Mouse (Mus musculus): ENCODE data around the gene Krtap10-10. TPM values are rescaled to one million over a fixed set of nuclear protein-coding genes. Genes with fewer than 3 reads are reported as not detected.

Krtap10-10 gene
- polyA plus RNA-seq, 1 experiment from 2014 or later: not detected

- Histone ChIP-seq H3K4me2 (no peak within 1 kb of the TSS), H3K4me3 (ENCODE audit: low read depth, low read length) (no peak within 1 kb of the TSS), H3K9me3 (ENCODE audit: control insufficient read depth, low read length) (no peaks in the 10 kb centered on the region), H3K9ac (ENCODE audit: low read depth, low read length) (no peak within 1 kb of the TSS), H3K27ac (ENCODE audit: low read depth, low read length) (no peak within 1 kb of the TSS), H3K36me3 (ENCODE audit: control insufficient read depth, insufficient read depth, low read length) (no peaks in the 10 kb centered on the region), H3K27me3 (replicated peaks; ENCODE audit: control insufficient read depth, insufficient read depth, low read length) (no peaks in the 10 kb centered on the region), H3K4me1 (replicated peaks; ENCODE audit: control insufficient read depth, insufficient read depth, low read length) (no peaks in the 10 kb centered on the region)
- no peak for ATAC-seq (replicated peaks; ENCODE audit: low FRiP score)
- DNase-seq (ENCODE audit: low spot score): no peak
- 38% methylated on average over 4 of the region's 4 CpGs for WGBS
Observed at GRCm38 (mm10) chr10:77814382-77814781, 21.4 kb upstream of the Krtap10-10 start, which contains the start of gene Gm2696. Gm2696 (plus strand) TSS chr10:77814682.

- Histone ChIP-seq H3K9ac (ENCODE audit: low read depth, low read length) (no peak overlapping the region), H3K4me3 (ENCODE audit: low read depth, low read length) (no peak overlapping the region), H3K4me1 (replicated peaks; ENCODE audit: control insufficient read depth, insufficient read depth, low read length) (no peaks in the 10 kb centered on the region), H3K27ac (ENCODE audit: low read depth, low read length) (no peak overlapping the region), H3K27me3 (replicated peaks; ENCODE audit: control insufficient read depth, insufficient read depth, low read length) (no peaks in the 10 kb centered on the region), H3K9me3 (ENCODE audit: control insufficient read depth, low read length) (no peaks in the 10 kb centered on the region), H3K4me2 (no peak overlapping the region), H3K36me3 (ENCODE audit: control insufficient read depth, insufficient read depth, low read length) (no peaks in the 10 kb centered on the region)
- ATAC-seq (replicated peaks; ENCODE audit: low FRiP score) (no peak), DNase-seq (ENCODE audit: low spot score) (no peak)
- WGBS: 23% methylated on average over 5 of the region's 5 CpGs
Observed at GRCm38 (mm10) chr10:77815514-77815913, 20.2 kb upstream of the Krtap10-10 start.

DNA sequence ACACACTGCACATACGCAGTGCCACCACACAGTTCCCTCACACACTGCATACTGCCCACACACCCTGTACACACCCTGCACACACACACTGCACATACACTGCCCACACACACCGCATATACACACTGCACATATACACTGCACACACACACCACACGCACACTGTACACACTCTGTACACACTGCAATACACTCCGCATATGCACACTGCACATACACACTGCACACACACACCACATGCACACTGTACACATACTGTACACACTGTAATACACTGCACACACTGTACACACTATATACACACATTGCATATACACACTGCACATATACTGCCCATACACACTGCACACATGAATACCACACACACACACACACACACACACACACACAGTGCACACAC, 17.2 kb upstream of the Krtap10-10 start:
- DNase-seq (ENCODE audit: low spot score): no peak
- H3K4me1 ChIP-seq (replicated peaks; ENCODE audit: control insufficient read depth, insufficient read depth, low read length): no peaks in the 10 kb centered on the region
- H3K36me3 ChIP-seq (ENCODE audit: control insufficient read depth, insufficient read depth, low read length): no peaks in the 10 kb centered on the region
- no peak overlapping the region for H3K4me2 ChIP-seq
- ATAC-seq (replicated peaks; ENCODE audit: low FRiP score): no peak
- no peak overlapping the region for H3K9ac ChIP-seq (ENCODE audit: low read depth, low read length)
- WGBS: 83% methylated on average over 4 of the region's 4 CpGs
- H3K4me3 ChIP-seq (ENCODE audit: low read depth, low read length): no peak overlapping the region
- H3K27ac ChIP-seq (ENCODE audit: low read depth, low read length): no peak overlapping the region
- no peaks in the 10 kb centered on the region for H3K9me3 ChIP-seq (ENCODE audit: control insufficient read depth, low read length)
- H3K27me3 ChIP-seq (replicated peaks; ENCODE audit: control insufficient read depth, insufficient read depth, low read length): no peaks in the 10 kb centered on the region

DNA sequence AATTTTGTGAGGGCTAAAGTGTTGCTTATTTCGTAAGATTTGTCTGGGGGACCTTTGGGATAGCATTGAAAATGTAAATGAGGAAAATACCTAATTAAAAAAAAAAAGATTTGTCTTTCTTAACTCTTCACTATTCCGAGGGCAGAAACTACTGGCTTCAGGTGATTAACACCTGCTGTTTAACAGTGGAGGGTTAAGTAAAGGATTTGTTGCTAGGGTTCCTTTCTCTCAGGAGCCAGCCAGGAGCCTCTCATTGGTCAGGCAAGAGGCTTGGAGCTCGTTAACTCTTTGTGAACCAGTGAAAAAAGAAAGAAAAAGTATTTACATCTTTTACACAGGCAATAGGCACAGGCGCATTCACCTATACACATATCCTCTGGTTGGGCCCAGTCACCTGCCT, 16.5 kb upstream of the Krtap10-10 start:
- Histone ChIP-seq H3K9ac (ENCODE audit: low read depth, low read length) (no peak overlapping the region), H3K36me3 (ENCODE audit: control insufficient read depth, insufficient read depth, low read length) (no peaks in the 10 kb centered on the region), H3K4me3 (ENCODE audit: low read depth, low read length) (no peak overlapping the region), H3K4me2 (no peak overlapping the region), H3K9me3 (ENCODE audit: control insufficient read depth, low read length) (no peaks in the 10 kb centered on the region), H3K4me1 (replicated peaks; ENCODE audit: control insufficient read depth, insufficient read depth, low read length) (no peaks in the 10 kb centered on the region), H3K27me3 (replicated peaks; ENCODE audit: control insufficient read depth, insufficient read depth, low read length) (no peaks in the 10 kb centered on the region), H3K27ac (ENCODE audit: low read depth, low read length) (no peak overlapping the region)
- 53% methylated on average over 4 of the region's 4 CpGs for WGBS
- no peak for ATAC-seq (replicated peaks; ENCODE audit: low FRiP score)
- no peak for DNase-seq (ENCODE audit: low spot score)

DNA sequence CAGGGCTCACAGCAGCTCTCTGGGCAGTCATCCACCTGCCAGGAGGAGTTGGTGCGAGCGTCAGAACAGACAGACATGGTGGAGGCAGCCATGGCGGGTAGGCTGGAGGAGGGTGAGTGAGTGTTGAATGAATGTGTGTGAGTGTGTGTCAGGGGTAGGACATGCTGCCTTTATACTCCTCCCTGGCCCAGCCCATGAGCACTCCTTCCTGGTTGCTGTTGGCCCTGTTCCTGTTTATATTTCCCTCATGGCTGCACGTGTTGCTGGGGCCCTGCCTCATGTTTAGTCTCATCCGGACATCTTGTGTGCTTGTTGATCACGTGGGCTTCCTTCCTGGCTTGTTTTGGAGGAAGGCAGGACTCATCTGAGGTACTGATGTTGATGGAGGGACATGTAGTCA, 8.8 kb upstream of the Krtap10-10 start, which contains the start of gene Krtap10-4:
Gene Krtap10-4 (minus strand): TSS at position 145 of the 400 bp plus-strand sequence.
- Histone ChIP-seq H3K27me3 (replicated peaks; ENCODE audit: control insufficient read depth, insufficient read depth, low read length) (no peaks in the 10 kb centered on the region), H3K36me3 (ENCODE audit: control insufficient read depth, insufficient read depth, low read length) (no peaks in the 10 kb centered on the region), H3K9ac (ENCODE audit: low read depth, low read length) (no peak within 1 kb of the TSS), H3K4me3 (ENCODE audit: low read depth, low read length) (no peak within 1 kb of the TSS), H3K27ac (ENCODE audit: low read depth, low read length) (no peak within 1 kb of the TSS), H3K4me2 (no peak within 1 kb of the TSS), H3K9me3 (ENCODE audit: control insufficient read depth, low read length) (no peaks in the 10 kb centered on the region), H3K4me1 (replicated peaks; ENCODE audit: control insufficient read depth, insufficient read depth, low read length) (no peaks in the 10 kb centered on the region)
- no peak for ATAC-seq (replicated peaks; ENCODE audit: low FRiP score)
- DNase-seq (ENCODE audit: low spot score): no peak
- WGBS: 63% methylated on average over 6 of the region's 6 CpGs

- WGBS: 68% methylated on average over 6 of the region's 6 CpGs
- Histone ChIP-seq H3K27ac (ENCODE audit: low read depth, low read length) (no peak overlapping the region), H3K9ac (ENCODE audit: low read depth, low read length) (no peak overlapping the region), H3K9me3 (ENCODE audit: control insufficient read depth, low read length) (no peaks in the 10 kb centered on the region), H3K4me1 (replicated peaks; ENCODE audit: control insufficient read depth, insufficient read depth, low read length) (no peaks in the 10 kb centered on the region), H3K27me3 (replicated peaks; ENCODE audit: control insufficient read depth, insufficient read depth, low read length) (no peaks in the 10 kb centered on the region), H3K4me3 (ENCODE audit: low read depth, low read length) (no peak overlapping the region), H3K4me2 (no peak overlapping the region), H3K36me3 (ENCODE audit: control insufficient read depth, insufficient read depth, low read length) (no peaks in the 10 kb centered on the region)
- DNase-seq (ENCODE audit: low spot score): no peak
- no peak for ATAC-seq (replicated peaks; ENCODE audit: low FRiP score)
Observed at GRCm38 (mm10) chr10:77839006-77839405, 3.3 kb downstream of the Krtap10-10 start.

DNA sequence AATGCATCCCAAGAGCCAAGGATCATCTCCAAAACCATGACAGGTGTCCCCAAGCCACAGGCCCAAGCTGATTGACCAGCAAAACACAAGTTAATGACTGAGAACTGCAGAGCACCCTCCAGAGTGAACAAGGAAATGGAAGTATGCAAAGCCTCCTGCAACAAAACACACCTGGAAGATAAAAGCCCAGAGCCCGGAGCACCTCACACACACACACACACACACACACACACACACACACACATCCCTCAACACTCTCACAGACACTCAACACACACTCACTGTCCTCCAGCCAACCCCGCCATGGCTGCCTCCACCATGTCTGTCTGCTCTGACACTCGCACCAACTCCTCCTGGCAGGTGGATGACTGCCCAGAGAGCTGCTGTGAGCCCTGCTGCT, 10.8 kb downstream of the Krtap10-10 start, which contains the start of gene Gm36176:
Gene Gm36176 (plus strand): TSS at position 301 of the 400 bp plus-strand sequence.
- H3K27ac ChIP-seq (ENCODE audit: low read depth, low read length): no peak within 1 kb of the TSS
- H3K27me3 ChIP-seq (replicated peaks; ENCODE audit: control insufficient read depth, insufficient read depth, low read length): no peaks in the 10 kb centered on the region
- H3K9me3 ChIP-seq (ENCODE audit: control insufficient read depth, low read length): no peaks in the 10 kb centered on the region
- no peak within 1 kb of the TSS for H3K9ac ChIP-seq (ENCODE audit: low read depth, low read length)
- no peaks in the 10 kb centered on the region for H3K4me1 ChIP-seq (replicated peaks; ENCODE audit: control insufficient read depth, insufficient read depth, low read length)
- 50% methylated on average over 3 of the region's 3 CpGs for WGBS
- DNase-seq (ENCODE audit: low spot score) (no peak), ATAC-seq (replicated peaks; ENCODE audit: low FRiP score) (no peak)
- H3K36me3 ChIP-seq (ENCODE audit: control insufficient read depth, insufficient read depth, low read length): no peaks in the 10 kb centered on the region
- no peak within 1 kb of the TSS for H3K4me2 ChIP-seq
- no peak within 1 kb of the TSS for H3K4me3 ChIP-seq (ENCODE audit: low read depth, low read length)

DNA sequence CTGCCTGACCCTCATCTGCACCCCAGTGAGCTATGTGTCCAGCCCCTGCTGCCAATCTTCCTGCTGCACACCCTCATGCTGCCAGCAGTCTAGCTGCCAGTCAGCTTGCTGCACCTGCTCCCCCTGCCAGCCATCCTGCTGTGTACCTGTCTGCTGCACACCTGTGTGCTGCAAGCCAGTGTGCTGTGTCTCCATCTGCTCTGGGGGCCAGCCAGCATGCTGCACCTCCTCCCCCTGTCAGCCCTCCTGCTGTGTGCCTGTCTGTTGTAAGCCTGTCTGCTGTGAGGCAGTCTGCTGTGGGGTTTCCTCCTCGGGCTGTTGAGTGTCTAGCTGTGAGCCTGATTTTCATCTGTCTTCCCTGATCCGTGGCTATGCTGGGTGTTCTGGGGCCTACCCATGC, 11.2 kb downstream of the Krtap10-10 start:
- DNase-seq (ENCODE audit: low spot score) (no peak), ATAC-seq (replicated peaks; ENCODE audit: low FRiP score) (no peak)
- no peak overlapping the region for H3K4me3 ChIP-seq (ENCODE audit: low read depth, low read length)
- H3K4me2 ChIP-seq: no peak overlapping the region
- no peaks in the 10 kb centered on the region for H3K27me3 ChIP-seq (replicated peaks; ENCODE audit: control insufficient read depth, insufficient read depth, low read length)
- 26% methylated on average over 2 of the region's 2 CpGs for WGBS
- H3K36me3 ChIP-seq (ENCODE audit: control insufficient read depth, insufficient read depth, low read length): no peaks in the 10 kb centered on the region
- H3K4me1 ChIP-seq (replicated peaks; ENCODE audit: control insufficient read depth, insufficient read depth, low read length): no peaks in the 10 kb centered on the region
- no peaks in the 10 kb centered on the region for H3K9me3 ChIP-seq (ENCODE audit: control insufficient read depth, low read length)
- no peak overlapping the region for H3K9ac ChIP-seq (ENCODE audit: low read depth, low read length)
- no peak overlapping the region for H3K27ac ChIP-seq (ENCODE audit: low read depth, low read length)

- no peak overlapping the region for H3K9ac ChIP-seq (ENCODE audit: low read depth, low read length)
- H3K36me3 ChIP-seq (ENCODE audit: control insufficient read depth, insufficient read depth, low read length): no peaks in the 10 kb centered on the region
- no peaks in the 10 kb centered on the region for H3K9me3 ChIP-seq (ENCODE audit: control insufficient read depth, low read length)
- H3K4me2 ChIP-seq: no peak overlapping the region
- H3K4me3 ChIP-seq (ENCODE audit: low read depth, low read length): no peak overlapping the region
- 68% methylated on average over 2 of the region's 2 CpGs for WGBS
- no peak for DNase-seq (ENCODE audit: low spot score)
- no peaks in the 10 kb centered on the region for H3K27me3 ChIP-seq (replicated peaks; ENCODE audit: control insufficient read depth, insufficient read depth, low read length)
- no peak for ATAC-seq (replicated peaks; ENCODE audit: low FRiP score)
- no peak overlapping the region for H3K27ac ChIP-seq (ENCODE audit: low read depth, low read length)
- H3K4me1 ChIP-seq (replicated peaks; ENCODE audit: control insufficient read depth, insufficient read depth, low read length): no peaks in the 10 kb centered on the region
Observed at GRCm38 (mm10) chr10:77847538-77847937, 11.8 kb downstream of the Krtap10-10 start.
